Mouse (Mus musculus) liver, embryonic 14.5 days (tissue): ENCODE data around the gene Cdh22. TPM values are rescaled to one million over a fixed set of nuclear protein-coding genes. Genes with fewer than 3 reads are reported as not detected.

ENCODE experiments used
- ATAC-seq: fragments of 200-750 bp; cut with Nextera tagmentation; 2 replicates; pipeline ENCODE4 v1.8.0; 2017; ENCODE audit warnings: moderate number of reproducible peaks, mild to moderate bottlenecking, moderate library complexity; ENCODE audit not compliant: insufficient read depth
- DNase-seq, 3 experiments: peaks; one replicate each; pipeline ENCODE4 v3.0.0-alpha.2; 2012 to 2013; ENCODE audit warnings: low read depth in 3 of 3, low spot score in 3 of 3
- H3K27ac ChIP-seq: fragments of 300-500 bp; sonication (generic); 2 replicates; pipeline ENCODE4 v1.5.1; 2014; ENCODE audit warnings: moderate library complexity, mild to moderate bottlenecking, control low read depth, inconsistent platforms
- H3K27me3 ChIP-seq: fragments of 300-500 bp; sonication (generic); 2 replicates; pipeline ENCODE4 v1.6.1; 2014; ENCODE audit warnings: mild to moderate bottlenecking, low read length, moderate library complexity; ENCODE audit not compliant: control insufficient read depth, insufficient read depth
- H3K36me3 ChIP-seq: fragments of 300-500 bp; sonication (generic); replicated peaks from 2 replicates; pipeline ENCODE4 v1.6.1; 2014; ENCODE audit warnings: low read depth; ENCODE audit not compliant: control insufficient read depth, insufficient read depth
- H3K4me1 ChIP-seq, 2 experiments: fragments of 200-500 bp in 1 of 2; fragments of 300-500 bp in 1 of 2; sonication (generic) in 1 of 2; replicated peaks; 2 replicates each; pipeline ENCODE4 v1.6.1; 2012 to 2014; ENCODE audit warnings: antibody characterized with exemption in 1 of 2, inconsistent platforms in 1 of 2, low read length in 1 of 2; ENCODE audit not compliant: control insufficient read depth in 2 of 2, insufficient read depth in 2 of 2
- H3K4me2 ChIP-seq: fragments of 300-500 bp; sonication (generic); 2 replicates; pipeline ENCODE4 v1.6.1; 2014; ENCODE audit warnings: low read depth, mild to moderate bottlenecking, control low read depth, moderate library complexity
- H3K4me3 ChIP-seq, 2 experiments: fragments of 200-500 bp in 1 of 2; fragments of 300-500 bp in 1 of 2; sonication (generic) in 1 of 2; 2 replicates each; pipeline ENCODE4 v1.5.1; 2012 to 2014; ENCODE audit warnings: low read depth in 2 of 2, low read length in 2 of 2, mild to moderate bottlenecking in 2 of 2, control low read depth in 1 of 2, inconsistent platforms in 1 of 2, moderate library complexity in 1 of 2; ENCODE audit not compliant: insufficient read depth in 1 of 2
- H3K9ac ChIP-seq: fragments of 300-500 bp; sonication (generic); replicated peaks from 2 replicates; pipeline ENCODE4 v1.6.1; 2014; ENCODE audit warnings: mild to moderate bottlenecking, control low read depth, moderate library complexity
- H3K9me3 ChIP-seq: fragments of 300-500 bp; sonication (generic); 2 replicates; pipeline ENCODE4 v1.6.1; 2016; ENCODE audit warnings: low read length, mixed read lengths; ENCODE audit not compliant: control insufficient read depth
- CTCF ChIP-seq: IDR thresholded peaks from 2 replicates; pipeline ENCODE4 v1.5.1; 2016; ENCODE audit warnings: antibody characterized with exemption, low read depth, control low read depth
- EP300 ChIP-seq: IDR thresholded peaks from 2 replicates; pipeline ENCODE4 v1.6.1; 2016; ENCODE audit warnings: antibody characterized with exemption, low read depth
- WGBS: fragments of 180-500 bp; shearing (Covaris S2); extraction: QIAGEN DNeasy Blood & Tissue Kit; methylation state at CpG from one replicate; pipeline ENCODE4 v1.1.7; 2014; ENCODE audit not compliant: insufficient replicate concordance; 5-methylcytosine and 5-hydroxymethylcytosine counted together
- polyA plus RNA-seq, 2 experiments: library from polyadenylated mRNA; depleted of rRNA in 1 of 2; stranded (reverse) in 1 of 2; unstranded in 1 of 2; fragments of >200 nt; fragmentation: Nextera tagmentation in 1 of 2; extraction: Ambion mirVana in 1 of 2; gene quantifications; 2 replicates each; pipeline versions ENCODE4 v1.2.1 to v1.2.3; 2012 to 2014

Gene Cdh22
- polyA plus RNA-seq, 2 experiments = 0.02 TPM; not detected in 1

- Histone ChIP-seq H3K9me3 (no peaks in the 10 kb centered on the region), H3K36me3 (no peaks in the 10 kb centered on the region), H3K4me1 (no peaks in the 10 kb centered on the region), H3K27ac (no peak overlapping the region), H3K4me3 (no peak overlapping the region), H3K27me3 (peaks cover 70% of the 10 kb centered on the region), H3K4me2 (no peak overlapping the region), H3K9ac (no peak overlapping the region)
- 19% methylated on average over 12 of the region's 12 CpGs for WGBS
- ATAC-seq = no peak
- no peak for TF ChIP-seq EP300
- TF ChIP-seq CTCF = no peak
- DNase-seq = no peak
Measured at GRCm38 (mm10) chr2:165238416-165239145, 3.9 kb upstream of the Cdh22 start.

GRCm38 (mm10) chr2:165234291-165234612 lies 401 bp downstream of the Cdh22 start:
- Histone ChIP-seq H3K4me2 (peak overlapping the region; percentile 45), H3K27ac (no peak overlapping the region), H3K4me1 (no peaks in the 10 kb centered on the region), H3K9me3 (no peaks in the 10 kb centered on the region), H3K4me3 (peak overlapping the region; percentile 16 to 17), H3K27me3 (peaks cover 64% of the 10 kb centered on the region), H3K9ac (no peak overlapping the region), H3K36me3 (no peaks in the 10 kb centered on the region)
- ATAC-seq = no peak
- no peak for TF ChIP-seq EP300
- no peak for TF ChIP-seq CTCF
- DNase-seq = no peak
- WGBS = under 1% methylated on average over 35 of the region's 41 CpGs

- WGBS = 2% methylated on average over 78 of the region's 82 CpGs
- peak; percentile 60 for TF ChIP-seq CTCF
- TF ChIP-seq EP300 = no peak
- H3K4me3 ChIP-seq = peak overlapping the region in 1 of 2 experiments; percentile 17; a peak in 2 of 4 replicates
- no peaks in the 10 kb centered on the region for H3K4me1 ChIP-seq
- peaks cover 61% of the 10 kb centered on the region for H3K27me3 ChIP-seq
- ATAC-seq (no peak), DNase-seq (no peak)
- peak overlapping the region; percentile 45 for H3K4me2 ChIP-seq
- no peak overlapping the region for H3K27ac ChIP-seq
- H3K9me3 ChIP-seq = no peaks in the 10 kb centered on the region
- H3K36me3 ChIP-seq = no peaks in the 10 kb centered on the region
- no peak overlapping the region for H3K9ac ChIP-seq
Measured at GRCm38 (mm10) chr2:165233491-165234290, 962 bp downstream of the Cdh22 start.

DNA sequence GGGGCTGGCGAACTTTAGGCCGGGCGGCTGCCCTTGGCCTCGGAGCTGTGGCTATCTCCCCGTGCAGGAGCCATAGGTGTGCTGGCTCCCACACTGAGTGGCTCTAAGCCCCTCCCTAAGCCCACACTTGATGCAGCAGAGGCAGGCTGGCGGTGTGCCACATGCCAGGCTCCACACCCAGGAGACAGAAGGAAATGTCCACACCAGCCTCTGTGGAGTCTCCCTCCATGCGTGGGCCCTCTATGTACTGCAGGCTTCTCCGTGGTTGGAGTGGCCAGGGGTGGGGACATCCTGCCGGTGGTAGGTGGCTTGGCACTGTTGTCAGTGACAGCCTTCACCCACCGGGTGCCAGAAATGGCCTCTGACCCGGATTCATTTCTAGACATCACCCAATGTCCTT lies 5.6 kb downstream of the Cdh22 start:
- no peak overlapping the region for H3K4me2 ChIP-seq
- H3K27me3 ChIP-seq = peaks cover 27% of the 10 kb centered on the region
- DNase-seq = no peak
- TF ChIP-seq CTCF (no peak), EP300 (no peak)
- ATAC-seq = no peak
- no peak overlapping the region for H3K27ac ChIP-seq
- H3K9me3 ChIP-seq = no peaks in the 10 kb centered on the region
- 60% methylated on average over 11 of the region's 11 CpGs for WGBS
- H3K9ac ChIP-seq = no peak overlapping the region
- no peaks in the 10 kb centered on the region for H3K4me1 ChIP-seq
- no peaks in the 10 kb centered on the region for H3K36me3 ChIP-seq
- H3K4me3 ChIP-seq = no peak overlapping the region

DNA sequence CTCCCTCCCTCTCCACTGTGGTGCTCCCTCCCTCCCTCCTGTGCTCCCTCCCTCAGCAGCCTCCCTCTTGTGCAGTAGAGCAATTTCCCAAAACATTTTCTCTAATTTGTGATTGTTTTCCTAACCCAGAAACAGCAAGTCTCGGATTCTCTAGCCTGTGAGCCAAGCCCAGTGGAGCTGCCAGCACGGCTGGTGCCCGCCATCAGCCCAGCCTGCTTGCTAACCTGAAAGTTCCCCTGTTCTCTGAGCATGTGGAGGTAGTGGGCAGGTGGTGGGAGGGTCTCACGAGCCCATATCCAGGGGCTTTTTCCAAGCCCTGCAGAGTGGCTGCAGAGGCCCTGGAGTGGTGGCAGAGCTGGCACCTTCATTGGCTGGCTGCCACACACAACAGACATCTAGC lies 10.8 kb downstream of the Cdh22 start:
- H3K4me2 ChIP-seq = no peak overlapping the region
- no peaks in the 10 kb centered on the region for H3K9me3 ChIP-seq
- no peak for TF ChIP-seq CTCF
- no peak for TF ChIP-seq EP300
- DNase-seq = no peak
- H3K4me1 ChIP-seq = no peaks in the 10 kb centered on the region
- 36% methylated on average over 4 of the region's 4 CpGs for WGBS
- H3K27me3 ChIP-seq = no peaks in the 10 kb centered on the region
- no peak overlapping the region for H3K27ac ChIP-seq
- no peak overlapping the region for H3K9ac ChIP-seq
- no peak for ATAC-seq
- no peak overlapping the region for H3K4me3 ChIP-seq
- H3K36me3 ChIP-seq = no peaks in the 10 kb centered on the region
